Mouse (Mus musculus) intestine, embryonic 14.5 days (tissue): Measurements from ENCODE around the gene Defa33. TPM values are rescaled to one million over a fixed set of nuclear protein-coding genes. Genes with fewer than 3 reads are reported as not detected.
"Not testable (repeated sequence)": the region's sequence is repeated elsewhere in the genome, so short reads cannot be mapped to it uniquely, and the experiment has no call there.

ENCODE experiments used
- ATAC-seq: fragments of 200-750 bp; cut with Nextera tagmentation; replicated peaks from 2 replicates; pipeline ENCODE4 v1.8.0; 2017; ENCODE audit warnings: low read depth, moderate number of reproducible peaks, moderate TSS enrichment, moderate library complexity; ENCODE audit not compliant: low FRiP score, low TSS enrichment
- DNase-seq: peaks from one replicate; pipeline ENCODE4 v3.0.0-alpha.2; 2018; ENCODE audit warnings: low spot score
- H3K27ac ChIP-seq: fragments of 300-500 bp; sonication (generic); 2 replicates; pipeline ENCODE4 v1.5.1; 2014; ENCODE audit warnings: low read depth, mild to moderate bottlenecking, control low read depth
- H3K27me3 ChIP-seq: fragments of 300-500 bp; sonication (generic); replicated peaks from 2 replicates; pipeline ENCODE4 v1.6.1; 2014; ENCODE audit warnings: low read length, control low read depth; ENCODE audit not compliant: control insufficient read depth, insufficient read depth
- H3K36me3 ChIP-seq: fragments of 300-500 bp; sonication (generic); 2 replicates; pipeline ENCODE4 v1.6.1; 2014; ENCODE audit warnings: low read length, control low read depth; ENCODE audit not compliant: control insufficient read depth, insufficient read depth
- H3K4me1 ChIP-seq: fragments of 300-500 bp; sonication (generic); replicated peaks from 2 replicates; pipeline ENCODE4 v1.6.1; 2014; ENCODE audit warnings: low read length, control low read depth, mixed read lengths; ENCODE audit not compliant: control insufficient read depth, insufficient read depth
- H3K4me2 ChIP-seq: fragments of 300-500 bp; sonication (generic); 2 replicates; pipeline ENCODE4 v1.6.1; 2014; ENCODE audit warnings: low read length
- H3K4me3 ChIP-seq: fragments of 300-500 bp; sonication (generic); 2 replicates; pipeline ENCODE4 v1.5.1; 2014; ENCODE audit warnings: low read depth, low read length, control low read depth, mixed read lengths
- H3K9ac ChIP-seq: fragments of 300-500 bp; sonication (generic); 2 replicates; pipeline ENCODE4 v1.6.1; 2014; ENCODE audit warnings: mild to moderate bottlenecking, low read length
- H3K9me3 ChIP-seq: fragments of 300-500 bp; sonication (generic); 2 replicates; pipeline ENCODE4 v1.6.1; 2016; ENCODE audit warnings: low read length, control low read depth; ENCODE audit not compliant: control insufficient read depth
- WGBS: fragments of 180-500 bp; shearing (Covaris S2); extraction: QIAGEN DNeasy Blood & Tissue Kit; methylation state at CpG from one replicate; pipeline ENCODE4 v1.1.7; 2014; 5-methylcytosine and 5-hydroxymethylcytosine counted together
- polyA plus RNA-seq: library from polyadenylated mRNA; unstranded; fragments of >200 nt; fragmentation: Nextera tagmentation; extraction: Ambion mirVana; gene quantifications from 2 replicates; pipeline ENCODE4 v1.2.1, GENCODE M21; 2014

Defa33 gene
- not detected in 2 replicates for polyA plus RNA-seq

- WGBS: no CpG with 5 or more reads among the region's 2 CpGs
- H3K4me3 ChIP-seq: not testable (repeated sequence)
Measured at GRCm38 (mm10) chr8:21391511-21391910, at the start of gene Defa33. Defa33 (plus strand) TSS chr8:21391811.

DNA sequence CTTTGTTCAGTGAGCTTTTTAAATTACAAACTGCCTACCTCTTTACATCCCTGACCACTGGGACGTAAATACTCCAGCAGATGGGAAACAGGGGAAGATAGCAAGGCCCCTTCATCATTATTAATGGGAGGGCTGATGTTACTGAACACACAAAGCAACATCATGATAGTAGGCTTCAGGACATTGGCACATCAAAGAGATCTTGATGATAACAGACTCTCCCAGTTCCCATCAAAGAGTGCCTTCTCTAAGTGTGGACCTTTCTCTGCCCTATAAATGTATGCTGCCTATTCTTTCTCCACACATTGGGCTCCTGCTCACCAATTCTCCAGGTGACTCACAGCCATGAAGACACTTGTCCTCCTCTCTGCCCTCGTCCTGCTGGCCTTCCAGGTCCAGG is 13.4 kb upstream of the Defa33 start, which contains the start of gene Defa2:
TSS of gene Defa2 (plus strand) at position 301 of the 400 bp plus-strand sequence.
- H3K27ac ChIP-seq, H3K4me3 ChIP-seq, H3K27me3 ChIP-seq, H3K9me3 ChIP-seq, H3K4me2 ChIP-seq, H3K4me1 ChIP-seq, H3K36me3 ChIP-seq, ATAC-seq, DNase-seq, H3K9ac ChIP-seq: not testable (repeated sequence)
- WGBS: no CpG with 5 or more reads among the region's 2 CpGs

More at GRCm38 (mm10) chr8:21391511-21391910, at the start of gene Defa33:
- not testable (repeated sequence) for H3K27ac ChIP-seq, H3K27me3 ChIP-seq, H3K36me3 ChIP-seq, H3K9me3 ChIP-seq, ATAC-seq, H3K9ac ChIP-seq, H3K4me2 ChIP-seq, DNase-seq, H3K4me1 ChIP-seq

GRCm38 (mm10) chr8:21427111-21427510 is 35.5 kb downstream of the Defa33 start, which contains the start of gene Defa36:
Defa36 (plus strand) TSS chr8:21427411.
- not testable (repeated sequence) for H3K4me2 ChIP-seq, H3K4me3 ChIP-seq, H3K9ac ChIP-seq, ATAC-seq, H3K27ac ChIP-seq, H3K4me1 ChIP-seq, H3K9me3 ChIP-seq, H3K27me3 ChIP-seq, H3K36me3 ChIP-seq, DNase-seq
- WGBS: no CpG with 5 or more reads among the region's 1 CpGs

Other genes with a start within 250 kb of the Defa33 start
- not detected in 2 replicates for gene Defa22, start 229.5 kb upstream of the Defa33 start, polyA plus RNA-seq
- gene Defa31, start 200.2 kb upstream of the Defa33 start, polyA plus RNA-seq: not detected in 2 replicates
- not detected in 2 replicates for gene Gm15293, start 190.2 kb upstream of the Defa33 start, polyA plus RNA-seq
- gene Gm15292, start 142.1 kb upstream of the Defa33 start, polyA plus RNA-seq: not detected in 2 replicates
- gene Defa27, start 76.3 kb upstream of the Defa33 start, polyA plus RNA-seq: not detected in 2 replicates
- not detected in 2 replicates for gene Defa29, start 64.8 kb upstream of the Defa33 start, polyA plus RNA-seq
- gene Defa2, start 13.3 kb upstream of the Defa33 start, polyA plus RNA-seq: not detected in 2 replicates
- not detected in 2 replicates for gene Defa36, start 35.6 kb downstream of the Defa33 start, polyA plus RNA-seq
- gene Gm7849, start 64.7 kb downstream of the Defa33 start, polyA plus RNA-seq: 1.5 TPM in 1 of 2 replicates, not detected in the other
- not detected in 2 replicates for gene Defa20, start 117.4 kb downstream of the Defa33 start, polyA plus RNA-seq
- gene Defa32, start 137.2 kb downstream of the Defa33 start, polyA plus RNA-seq: not detected in 2 replicates
- gene Defa37, start 173.6 kb downstream of the Defa33 start, polyA plus RNA-seq: not detected in 2 replicates
- gene Defa28, start 191.2 kb downstream of the Defa33 start, polyA plus RNA-seq: not detected in 2 replicates
- gene Gm7861, start 202.7 kb downstream of the Defa33 start, polyA plus RNA-seq: 4.5 TPM in 1 of 2 replicates, not detected in the other
- gene Defa26, start 226.4 kb downstream of the Defa33 start, polyA plus RNA-seq: not detected in 2 replicates